Mouse (Mus musculus): ENCODE data around the gene Stox2.

DNA sequence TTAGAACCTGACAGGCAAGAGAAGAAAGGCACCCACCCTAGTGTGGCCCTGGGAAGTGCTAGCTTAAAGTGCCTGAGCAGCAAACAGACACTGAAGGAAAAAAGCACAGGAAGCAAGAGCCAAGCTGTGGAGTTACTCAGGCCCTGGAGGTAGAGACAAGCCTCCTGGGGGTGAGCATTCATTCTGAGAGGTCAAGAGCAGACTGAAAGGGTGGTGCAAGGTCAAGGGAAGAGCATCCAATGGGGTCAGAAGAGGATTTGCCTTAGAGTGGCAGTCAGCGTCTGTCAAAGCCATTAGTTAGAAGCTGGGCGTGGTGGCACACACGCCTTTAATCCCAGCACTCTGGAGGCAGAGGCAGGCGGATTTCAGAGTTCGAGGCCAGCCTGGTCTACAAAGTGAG, 224.3 kb downstream of the Stox2 start:
- TF ChIP-seq POLR2A (IDR thresholded peaks at IDR 0.05; ENCODE audit: low read depth, low read length): no peak
- no peak for TF ChIP-seq CTCF (IDR thresholded peaks at IDR 0.05; ENCODE audit: extremely low read depth, insufficient read length, insufficient replicate concordance, low read depth, low read length)

All from small intestine, adult 2 months (tissue).